Mouse (Mus musculus) MEL (cell line): Measurements from ENCODE around the gene Hnrnpa1. TPM values are rescaled to one million over a fixed set of nuclear protein-coding genes. Genes with fewer than 3 reads are reported as not detected.
A peak's percentile ranks its signal among the peaks of the same experiment; 100 is the strongest.
"Not testable (repeated sequence)": the region's sequence is repeated elsewhere in the genome, so short reads cannot be mapped to it uniquely, and the experiment has no call there.

Experiments used
- DNase-seq: peaks from one replicate; pipeline ENCODE4 v3.0.0; 2011; ENCODE audit warnings: low read depth, low spot score
- H3K27ac ChIP-seq: 2 replicates; pipeline ENCODE4 v1.5.1; 2012; ENCODE audit warnings: low read depth, mild to moderate bottlenecking, control low read depth, low read length, moderate library complexity; ENCODE audit not compliant: control insufficient read depth
- H3K27me3 ChIP-seq, 2 experiments: fragments of 150-350 bp in 1 of 2; sonication (generic) in 1 of 2; 2 replicates each; pipeline ENCODE4 v1.6.1; 2012; ENCODE audit warnings: low read length in 2 of 2, mild to moderate bottlenecking in 2 of 2, improper control_type of control experiment in 1 of 2, moderate library complexity in 1 of 2; ENCODE audit not compliant: insufficient read depth in 2 of 2, control insufficient read depth in 1 of 2
- H3K36me3 ChIP-seq, 2 experiments: 2 replicates each; pipeline ENCODE4 v1.6.1; 2012 to 2014; ENCODE audit warnings: low read length in 2 of 2, improper control_type of control experiment in 1 of 2, inconsistent platforms in 1 of 2, mild to moderate bottlenecking in 1 of 2; ENCODE audit not compliant: insufficient read depth in 2 of 2, control insufficient read depth in 1 of 2
- H3K4me1 ChIP-seq, 2 experiments: fragments of 150-350 bp in 1 of 2; sonication (generic) in 1 of 2; 2 replicates each; pipeline ENCODE4 v1.6.1; 2012; ENCODE audit warnings: low read length in 2 of 2, improper control_type of control experiment in 1 of 2, mild to moderate bottlenecking in 1 of 2; ENCODE audit not compliant: insufficient read depth in 2 of 2, control insufficient read depth in 1 of 2
- H3K4me3 ChIP-seq, 2 experiments: fragments of 150-350 bp in 1 of 2; sonication (generic) in 1 of 2; 2 replicates each; pipeline ENCODE4 v1.5.1; 2012; ENCODE audit warnings: low read depth in 2 of 2, low read length in 2 of 2, mild to moderate bottlenecking in 2 of 2, moderate library complexity in 2 of 2, control low read depth in 1 of 2, improper control_type of control experiment in 1 of 2; ENCODE audit not compliant: control insufficient read depth in 1 of 2, insufficient read depth in 1 of 2
- H3K79me2 ChIP-seq: 2 replicates; pipeline ENCODE4 v1.6.1; 2012; ENCODE audit warnings: mild to moderate bottlenecking, low read length, moderate library complexity; ENCODE audit not compliant: control insufficient read depth, poor library complexity, insufficient read depth
- H3K9ac ChIP-seq: 2 replicates; pipeline ENCODE4 v1.6.1; 2012; ENCODE audit warnings: low read depth, mild to moderate bottlenecking, control low read depth, low read length, moderate library complexity; ENCODE audit not compliant: control insufficient read depth, poor library complexity, severe bottlenecking
- H3K9me3 ChIP-seq: fragments of 150-350 bp; sonication (generic); replicated peaks from 2 replicates; pipeline ENCODE4 v1.6.1; 2012; ENCODE audit warnings: mild to moderate bottlenecking, low read length, improper control_type of control experiment, moderate library complexity; ENCODE audit not compliant: insufficient read depth
- CHD2 ChIP-seq: IDR thresholded peaks from 2 replicates; pipeline ENCODE4 v1.6.1; 2011; ENCODE audit warnings: low read length, improper control_type of control experiment
- E2F4 ChIP-seq: IDR thresholded peaks from 2 replicates; pipeline ENCODE4 v1.6.1; 2011; ENCODE audit warnings: low read depth, low read length, improper control_type of control experiment, borderline replicate concordance
- HCFC1 ChIP-seq: IDR thresholded peaks from 2 replicates; pipeline ENCODE4 v1.6.1; 2012; ENCODE audit warnings: low read depth, mild to moderate bottlenecking, inconsistent platforms, low read length, improper control_type of control experiment, moderate library complexity
- MAX ChIP-seq: IDR thresholded peaks from 2 replicates; pipeline ENCODE4 v1.6.1; 2011; ENCODE audit warnings: low read length, improper control_type of control experiment
- MAZ ChIP-seq: IDR thresholded peaks from 2 replicates; pipeline ENCODE4 v1.6.1; 2012; ENCODE audit warnings: low read depth, mild to moderate bottlenecking, inconsistent platforms, low read length, improper control_type of control experiment
- MXI1 ChIP-seq: IDR thresholded peaks from 2 replicates; pipeline ENCODE4 v1.6.1; 2011; ENCODE audit warnings: mild to moderate bottlenecking, low read depth, low read length, improper control_type of control experiment
- MYC ChIP-seq: IDR thresholded peaks from 2 replicates; pipeline ENCODE4 v1.6.1; 2011; ENCODE audit warnings: low read depth, mild to moderate bottlenecking, low read length, improper control_type of control experiment, moderate library complexity
- NELFE ChIP-seq: IDR thresholded peaks from 2 replicates; pipeline ENCODE4 v1.6.1; 2011; ENCODE audit warnings: low read depth, low read length, improper control_type of control experiment
- NRF1 ChIP-seq: IDR thresholded peaks from 2 replicates; pipeline ENCODE4 v1.6.1; 2014; ENCODE audit warnings: low read depth, mild to moderate bottlenecking, inconsistent platforms, low read length, improper control_type of control experiment, moderate library complexity; ENCODE audit not compliant: poor library complexity, insufficient read depth, severe bottlenecking
- POLR2A ChIP-seq, 2 experiments: IDR thresholded peaks; 2 replicates each; pipeline ENCODE4 v1.6.1; 2011 to 2012; ENCODE audit warnings: low read length in 2 of 2, mild to moderate bottlenecking in 2 of 2, control low read depth in 1 of 2, improper control_type of control experiment in 1 of 2, low read depth in 1 of 2, moderate library complexity in 1 of 2; ENCODE audit not compliant: control insufficient read depth in 1 of 2, insufficient read depth in 1 of 2, poor library complexity in 1 of 2
- RAD21 ChIP-seq: IDR thresholded peaks from 2 replicates; pipeline ENCODE4 v1.6.1; 2011; ENCODE audit warnings: mild to moderate bottlenecking, low read depth, low read length, improper control_type of control experiment
- SIN3A ChIP-seq: IDR thresholded peaks from 2 replicates; pipeline ENCODE4 v1.6.1; 2012; ENCODE audit warnings: low read length, improper control_type of control experiment, inconsistent platforms
- USF1 ChIP-seq: IDR thresholded peaks from 2 replicates; pipeline ENCODE4 v1.6.1; 2014; ENCODE audit warnings: low read depth, mild to moderate bottlenecking, inconsistent platforms, low read length, improper control_type of control experiment, moderate library complexity
- ZMIZ1 ChIP-seq: IDR thresholded peaks from 2 replicates; pipeline ENCODE4 v1.6.1; 2012; ENCODE audit warnings: low read depth, mild to moderate bottlenecking, inconsistent platforms, low read length, improper control_type of control experiment, moderate library complexity
- polyA plus RNA-seq, 2 experiments: library from polyadenylated mRNA; stranded (reverse) in 1 of 2; unstranded in 1 of 2; fragments of >175 nt in 1 of 2; fragments of >200 nt in 1 of 2; gene quantifications; 2 replicates each; pipeline versions ENCODE4 v1.2.1 to v1.2.4; 2012; ENCODE audit warnings: low replicate concordance in 2 of 2, low read depth in 1 of 2; ENCODE audit not compliant: insufficient read length in 2 of 2, insufficient read depth in 1 of 2, missing spikeins in 1 of 2
- total RNA-seq: library from RNA; depleted of rRNA; stranded (reverse); fragments of 300-350 nt; gene quantifications from 2 replicates; pipeline ENCODE4 v1.2.3, GENCODE M21; 2012

Hnrnpa1 gene
- total and polyA plus RNA-seq, 3 experiments, result 322 to 900 TPM; not detected in 1

GRCm38 (mm10) chr15:103239685-103240159 is 510 bp upstream of the Hnrnpa1 start, which contains the start of gene Cbx5:
Gene Cbx5, minus strand, starts transcription at chr15:103239816.
- H3K27me3 ChIP-seq, result no peaks in the 10 kb centered on the region
- 0 out of 4 replicates have a peak, but pooled peaks cover 0 to 2% of the 10 kb centered on the region in 2 experiments for H3K4me1 ChIP-seq
- no peaks in the 10 kb centered on the region for H3K9me3 ChIP-seq
- peak within 1 kb of the TSS; percentile 100 for H3K9ac ChIP-seq
- H3K36me3 ChIP-seq, result peaks cover 0 to 17% of the 10 kb centered on the region in 2 experiments; a peak in 3 of 4 replicates
- peaks cover 72% of the 10 kb centered on the region for H3K79me2 ChIP-seq
- H3K4me3 ChIP-seq, result peak within 1 kb of the TSS; percentile 79 to 98
- TF ChIP-seq CHD2, result no peak
- 0 out of 2 replicates have a peak, but pooled peaks have one; percentile 13 for TF ChIP-seq ZMIZ1
- no peak for TF ChIP-seq MAZ
- TF ChIP-seq RAD21, result no peak
- peak; percentile 86 for TF ChIP-seq MAX
- peak; percentile 67; the same call in 1 of the 2 replicates for TF ChIP-seq HCFC1
- TF ChIP-seq MYC, result peak; percentile 73; the same call in 1 of the 2 replicates
- peak; percentile 84 for TF ChIP-seq MXI1
- TF ChIP-seq SIN3A, result 0 out of 2 replicates have a peak, but pooled peaks have one; percentile 50
- TF ChIP-seq NELFE, result peak; percentile 63; the same call in 1 of the 2 replicates
- TF ChIP-seq NRF1, result peak; percentile 92
- TF ChIP-seq E2F4, result peak; percentile 34; the same call in 1 of the 2 replicates
- peak; percentile 61 to 71; a peak in 3 of 4 replicates for TF ChIP-seq POLR2A (IDR thresholded peaks at IDR 0.05; ENCODE audit: control insufficient read depth in 1 of 2, insufficient read depth in 1 of 2, low read depth in 1 of 2, low read length in 2 of 2, poor library complexity in 1 of 2)
- peak; percentile 64 for TF ChIP-seq USF1
- TF ChIP-seq, all 39 proteins: peak for 11
- peak within 1 kb of the TSS; percentile 99 for H3K27ac ChIP-seq
- DNase-seq, result peak; percentile 94

- Histone ChIP-seq H3K36me3 (peaks cover 0 to 23% of the 10 kb centered on the region in 2 experiments), H3K9ac (peak overlapping the region; percentile 98), H3K27ac (peak overlapping the region; percentile 82), H3K4me3 (peak overlapping the region; percentile 69 to 98), H3K79me2 (peaks cover 65% of the 10 kb centered on the region)
- TF ChIP-seq SIN3A, result peak; percentile 36; the same call in 1 of the 2 replicates
- peak; percentile 34 for DNase-seq
- not testable (repeated sequence) for H3K9me3 ChIP-seq, H3K27me3 ChIP-seq, H3K4me1 ChIP-seq
These were observed 1.1 kb downstream of the Hnrnpa1 start for GRCm38 (mm10) chr15:103241071-103242018.
